Mouse (Mus musculus) lung, embryonic 15.5 days (tissue): ENCODE data around the gene Rangrf. TPM values are rescaled to one million over a fixed set of nuclear protein-coding genes. Genes with fewer than 3 reads are reported as not detected.

Source experiments
- ATAC-seq: fragments of 200-750 bp; cut with Nextera tagmentation; 2 replicates; pipeline ENCODE4 v1.8.0; 2017; ENCODE audit warnings: moderate number of reproducible peaks, borderline replicate concordance; ENCODE audit not compliant: low FRiP score, low TSS enrichment; ENCODE audit errors: extremely low read depth
- H3K27ac ChIP-seq: fragments of 300-500 bp; sonication (generic); 2 replicates; pipeline ENCODE4 v1.5.1; 2015; ENCODE audit warnings: moderate library complexity, mild to moderate bottlenecking, inconsistent platforms
- H3K27me3 ChIP-seq: fragments of 300-500 bp; sonication (generic); 2 replicates; pipeline ENCODE4 v1.6.1; 2015; ENCODE audit warnings: inconsistent platforms
- H3K36me3 ChIP-seq: fragments of 300-500 bp; sonication (generic); 2 replicates; pipeline ENCODE4 v1.6.1; 2015; ENCODE audit warnings: inconsistent platforms
- H3K4me1 ChIP-seq: fragments of 300-500 bp; sonication (generic); 2 replicates; pipeline ENCODE4 v1.6.1; 2015; ENCODE audit warnings: inconsistent platforms
- H3K4me2 ChIP-seq: fragments of 300-500 bp; sonication (generic); 2 replicates; pipeline ENCODE4 v1.6.1; 2015; ENCODE audit warnings: inconsistent platforms, mild to moderate bottlenecking, moderate library complexity
- H3K4me3 ChIP-seq: fragments of 300-500 bp; sonication (generic); 2 replicates; pipeline ENCODE4 v1.5.1; 2015; ENCODE audit warnings: mild to moderate bottlenecking, inconsistent platforms
- H3K9ac ChIP-seq: fragments of 300-500 bp; sonication (generic); 2 replicates; pipeline ENCODE4 v1.6.1; 2015; ENCODE audit warnings: inconsistent platforms
- H3K9me3 ChIP-seq: fragments of 300-500 bp; sonication (generic); 2 replicates; pipeline ENCODE4 v1.6.1; 2016; ENCODE audit warnings: inconsistent platforms
- WGBS: fragments of 180-500 bp; shearing (Covaris S2); methylation state at CpG from one replicate; pipeline ENCODE4 v1.1.7; 2015; 5-methylcytosine and 5-hydroxymethylcytosine counted together
- polyA plus RNA-seq: library from polyadenylated mRNA; unstranded; fragments of >200 nt; fragmentation: Nextera tagmentation; extraction: Ambion mirVana; gene quantifications from 2 replicates; pipeline ENCODE4 v1.2.1, GENCODE M21; 2015

Rangrf gene
- polyA plus RNA-seq, 1 experiment from 2014 or later = 46.2 TPM

- WGBS = 43% methylated on average over 8 of the region's 8 CpGs
- H3K27ac ChIP-seq = peak within 1 kb of the TSS; percentile 83
- no peaks in the 10 kb centered on the region for H3K36me3 ChIP-seq
- H3K9me3 ChIP-seq = no peaks in the 10 kb centered on the region
- H3K27me3 ChIP-seq = peaks cover 40% of the 10 kb centered on the region
- peak within 1 kb of the TSS; percentile 39 for H3K4me2 ChIP-seq
- H3K9ac ChIP-seq = peak within 1 kb of the TSS; percentile 22
- H3K4me1 ChIP-seq = peaks cover 15% of the 10 kb centered on the region; the same call in 1 of the 2 replicates
- H3K4me3 ChIP-seq = peak within 1 kb of the TSS; percentile 41
- no peak for ATAC-seq
Measured at GRCm38 (mm10) chr11:68957308-68957707, 17.7 kb downstream of the Rangrf start, which contains the start of gene Arhgef15. TSS of gene Arhgef15 (minus strand) at chr11:68957480.

- peak overlapping the region; percentile 39 for H3K4me2 ChIP-seq
- 27% methylated on average over 13 of the region's 13 CpGs for WGBS
- peaks cover 40% of the 10 kb centered on the region for H3K27me3 ChIP-seq
- H3K27ac ChIP-seq = peak overlapping the region; percentile 83
- peak overlapping the region; percentile 41 for H3K4me3 ChIP-seq
- peak; percentile 40; the same call in 1 of the 2 replicates for ATAC-seq
- H3K9me3 ChIP-seq = no peaks in the 10 kb centered on the region
- H3K4me1 ChIP-seq = peaks cover 15% of the 10 kb centered on the region; the same call in 1 of the 2 replicates
- no peaks in the 10 kb centered on the region for H3K36me3 ChIP-seq
- peak overlapping the region; percentile 22 for H3K9ac ChIP-seq
Measured at GRCm38 (mm10) chr11:68956697-68957096, 18.3 kb downstream of the Rangrf start.

- Histone ChIP-seq H3K27ac (peak overlapping the region; percentile 83), H3K27me3 (peaks cover 40% of the 10 kb centered on the region), H3K4me3 (peak overlapping the region; percentile 41), H3K9ac (no peak overlapping the region), H3K4me2 (peak overlapping the region; percentile 67), H3K4me1 (peaks cover 15% of the 10 kb centered on the region; the same call in 1 of the 2 replicates), H3K9me3 (no peaks in the 10 kb centered on the region), H3K36me3 (no peaks in the 10 kb centered on the region)
- ATAC-seq = no peak
- 35% methylated on average over 3 of the region's 3 CpGs for WGBS
Measured at GRCm38 (mm10) chr11:68956107-68956506, 18.9 kb downstream of the Rangrf start.

- no peak for ATAC-seq
- Histone ChIP-seq H3K9ac (no peak overlapping the region), H3K27me3 (peaks cover 40% of the 10 kb centered on the region), H3K4me3 (peak overlapping the region; percentile 39), H3K27ac (no peak overlapping the region), H3K36me3 (no peaks in the 10 kb centered on the region), H3K9me3 (no peaks in the 10 kb centered on the region), H3K4me2 (peak overlapping the region; percentile 67), H3K4me1 (peaks cover 15% of the 10 kb centered on the region; the same call in 1 of the 2 replicates)
- 63% methylated on average over 5 of the region's 5 CpGs for WGBS
Measured at GRCm38 (mm10) chr11:68955473-68955872, 19.5 kb downstream of the Rangrf start.

GRCm38 (mm10) chr11:68954408-68954807 lies 20.6 kb downstream of the Rangrf start:
- Histone ChIP-seq H3K4me2 (peak overlapping the region; percentile 67), H3K9ac (peak overlapping the region; percentile 10), H3K4me3 (peak overlapping the region; percentile 39), H3K36me3 (no peaks in the 10 kb centered on the region), H3K4me1 (peaks cover 15% of the 10 kb centered on the region; the same call in 1 of the 2 replicates), H3K27ac (no peak overlapping the region), H3K9me3 (no peaks in the 10 kb centered on the region), H3K27me3 (peaks cover 40% of the 10 kb centered on the region)
- ATAC-seq = no peak
- 1% methylated on average over 17 of the region's 17 CpGs for WGBS

GRCm38 (mm10) chr11:68953903-68954302 lies 21.1 kb downstream of the Rangrf start:
- Histone ChIP-seq H3K27me3 (peaks cover 40% of the 10 kb centered on the region), H3K4me3 (peak overlapping the region; percentile 39), H3K4me1 (peaks cover 15% of the 10 kb centered on the region; the same call in 1 of the 2 replicates), H3K9me3 (no peaks in the 10 kb centered on the region), H3K27ac (no peak overlapping the region), H3K4me2 (peak overlapping the region; percentile 67), H3K9ac (peak overlapping the region; percentile 10; the same call in 1 of the 2 replicates), H3K36me3 (0 out of 2 replicates have a peak, but pooled peaks cover 2% of the 10 kb centered on the region)
- no peak for ATAC-seq
- WGBS = 10% methylated on average over 13 of the region's 13 CpGs

GRCm38 (mm10) chr11:68947542-68947993 lies 27.4 kb downstream of the Rangrf start:
- no peak for ATAC-seq
- no peak overlapping the region for H3K27ac ChIP-seq
- H3K27me3 ChIP-seq = peaks cover 26% of the 10 kb centered on the region; the same call in 1 of the 2 replicates
- H3K9me3 ChIP-seq = no peaks in the 10 kb centered on the region
- 16% methylated on average over 12 of the region's 12 CpGs for WGBS
- no peak overlapping the region for H3K9ac ChIP-seq
- no peak overlapping the region for H3K4me3 ChIP-seq
- no peak overlapping the region for H3K4me2 ChIP-seq
- peaks cover 6% of the 10 kb centered on the region; the same call in 1 of the 2 replicates for H3K36me3 ChIP-seq
- no peaks in the 10 kb centered on the region for H3K4me1 ChIP-seq

- Histone ChIP-seq H3K4me1 (no peaks in the 10 kb centered on the region), H3K36me3 (peaks cover 6% of the 10 kb centered on the region; the same call in 1 of the 2 replicates), H3K4me2 (peak overlapping the region; percentile 29; the same call in 1 of the 2 replicates), H3K27me3 (peaks cover 26% of the 10 kb centered on the region; the same call in 1 of the 2 replicates), H3K4me3 (no peak overlapping the region), H3K9me3 (no peaks in the 10 kb centered on the region), H3K27ac (no peak overlapping the region), H3K9ac (no peak overlapping the region)
- ATAC-seq = peak; percentile 31; the same call in 1 of the 2 replicates
- WGBS = 9% methylated on average over 14 of the region's 16 CpGs
Measured at GRCm38 (mm10) chr11:68946806-68947440, 28.1 kb downstream of the Rangrf start.

- peaks cover 6% of the 10 kb centered on the region; the same call in 1 of the 2 replicates for H3K36me3 ChIP-seq
- peaks cover 26% of the 10 kb centered on the region; the same call in 1 of the 2 replicates for H3K27me3 ChIP-seq
- 0 out of 2 replicates have a peak, but pooled peaks cover under 1% of the 10 kb centered on the region for H3K4me1 ChIP-seq
- H3K9me3 ChIP-seq = no peaks in the 10 kb centered on the region
- no peak overlapping the region for H3K27ac ChIP-seq
- ATAC-seq = no peak
- no peak overlapping the region for H3K4me2 ChIP-seq
- WGBS = 88% methylated on average over 4 of the region's 4 CpGs
- no peak overlapping the region for H3K4me3 ChIP-seq
- no peak overlapping the region for H3K9ac ChIP-seq
Measured at GRCm38 (mm10) chr11:68946001-68946400, 29.0 kb downstream of the Rangrf start.

GRCm38 (mm10) chr11:68945245-68945644 lies 29.7 kb downstream of the Rangrf start:
- Histone ChIP-seq H3K27me3 (peaks cover 26% of the 10 kb centered on the region; the same call in 1 of the 2 replicates), H3K4me2 (no peak overlapping the region), H3K36me3 (peaks cover 6% of the 10 kb centered on the region; the same call in 1 of the 2 replicates), H3K9me3 (no peaks in the 10 kb centered on the region), H3K4me1 (peaks cover 8% of the 10 kb centered on the region), H3K27ac (no peak overlapping the region), H3K4me3 (no peak overlapping the region), H3K9ac (no peak overlapping the region)
- ATAC-seq = no peak
- 56% methylated on average over 2 of the region's 2 CpGs for WGBS

- no peak overlapping the region for H3K9ac ChIP-seq
- peaks cover 16% of the 10 kb centered on the region for H3K4me1 ChIP-seq
- no peak for ATAC-seq
- H3K4me2 ChIP-seq = no peak overlapping the region
- peaks cover 3% of the 10 kb centered on the region; the same call in 1 of the 2 replicates for H3K36me3 ChIP-seq
- 79% methylated on average over 8 of the region's 8 CpGs for WGBS
- no peak overlapping the region for H3K4me3 ChIP-seq
- no peak overlapping the region for H3K27ac ChIP-seq
- H3K27me3 ChIP-seq = peaks cover 20% of the 10 kb centered on the region; the same call in 1 of the 2 replicates
- H3K9me3 ChIP-seq = no peaks in the 10 kb centered on the region
Measured at GRCm38 (mm10) chr11:68942731-68943130, 32.3 kb downstream of the Rangrf start.

GRCm38 (mm10) chr11:68940516-68940915 lies 34.5 kb downstream of the Rangrf start:
- peak overlapping the region; percentile 47 for H3K4me3 ChIP-seq
- H3K4me2 ChIP-seq = peak overlapping the region; percentile 62
- no peaks in the 10 kb centered on the region for H3K36me3 ChIP-seq
- H3K9ac ChIP-seq = peak overlapping the region; percentile 52; the same call in 1 of the 2 replicates
- H3K9me3 ChIP-seq = no peaks in the 10 kb centered on the region
- no peak for ATAC-seq
- peaks cover 16% of the 10 kb centered on the region for H3K4me1 ChIP-seq
- no peak overlapping the region for H3K27ac ChIP-seq
- WGBS = 46% methylated on average over 4 of the region's 4 CpGs
- H3K27me3 ChIP-seq = 0 out of 2 replicates have a peak, but pooled peaks cover under 1% of the 10 kb centered on the region
